Mouse (Mus musculus): ENCODE measurements around the gene Pde6h.
"Not testable (repeated sequence)": the region's sequence is repeated elsewhere in the genome, so short reads cannot be mapped to it uniquely, and the experiment has no call there.

Gene Pde6h

GRCm38 (mm10) chr6:136923532-136923931, at the start of gene Pde6h:
Gene Pde6h (plus strand): TSS chr6:136923832.
- DNase-seq (ENCODE audit: low spot score) = no peak

- DNase-seq (ENCODE audit: low spot score) = no peak
Measured at GRCm38 (mm10) chr6:136874599-136874998, 49.0 kb upstream of the Pde6h start.

GRCm38 (mm10) chr6:136875670-136876069, 48.0 kb upstream of the Pde6h start, which contains the start of gene Mgp:
Gene Mgp (minus strand): TSS chr6:136875823.
- peak; percentile 70 for DNase-seq (ENCODE audit: low spot score)

- DNase-seq (ENCODE audit: low spot score) = no peak
Measured at GRCm38 (mm10) chr6:136881678-136882077, 42.0 kb upstream of the Pde6h start.

GRCm38 (mm10) chr6:136883431-136883915, 40.2 kb upstream of the Pde6h start:
- no peak for DNase-seq (ENCODE audit: low spot score)

- no peak for DNase-seq (ENCODE audit: low spot score)
Measured at GRCm38 (mm10) chr6:136883961-136884360, 39.7 kb upstream of the Pde6h start.

GRCm38 (mm10) chr6:136884766-136885165, 38.9 kb upstream of the Pde6h start:
- not testable (repeated sequence) for DNase-seq (ENCODE audit: low spot score)

GRCm38 (mm10) chr6:136887854-136888253, 35.8 kb upstream of the Pde6h start:
- peak; percentile 69 for DNase-seq (ENCODE audit: low spot score)

GRCm38 (mm10) chr6:136889067-136889466, 34.6 kb upstream of the Pde6h start:
- DNase-seq (ENCODE audit: low spot score) = no peak

GRCm38 (mm10) chr6:136889554-136889953, 34.1 kb upstream of the Pde6h start:
- no peak for DNase-seq (ENCODE audit: low spot score)

- DNase-seq (ENCODE audit: low spot score) = no peak
Measured at GRCm38 (mm10) chr6:136892002-136892401, 31.6 kb upstream of the Pde6h start.

GRCm38 (mm10) chr6:136894532-136895339, 28.9 kb upstream of the Pde6h start:
- DNase-seq (ENCODE audit: low spot score) = no peak

GRCm38 (mm10) chr6:136897789-136898188, 25.8 kb upstream of the Pde6h start:
- DNase-seq (ENCODE audit: low spot score) = no peak

- no peak for DNase-seq (ENCODE audit: low spot score)
Measured at GRCm38 (mm10) chr6:136898222-136898621, 25.4 kb upstream of the Pde6h start.

GRCm38 (mm10) chr6:136898954-136899353, 24.7 kb upstream of the Pde6h start:
- no peak for DNase-seq (ENCODE audit: low spot score)

GRCm38 (mm10) chr6:136900369-136901009, 23.1 kb upstream of the Pde6h start:
- no peak for DNase-seq (ENCODE audit: low spot score)

- no peak for DNase-seq (ENCODE audit: low spot score)
Measured at GRCm38 (mm10) chr6:136901010-136901409, 22.6 kb upstream of the Pde6h start.

- DNase-seq (ENCODE audit: low spot score) = no peak
Measured at GRCm38 (mm10) chr6:136902527-136902926, 21.1 kb upstream of the Pde6h start.

GRCm38 (mm10) chr6:136903885-136904470, 19.7 kb upstream of the Pde6h start:
- no peak for DNase-seq (ENCODE audit: low spot score)

GRCm38 (mm10) chr6:136906283-136906936, 17.2 kb upstream of the Pde6h start:
- DNase-seq (ENCODE audit: low spot score) = no peak

- no peak for DNase-seq (ENCODE audit: low spot score)
Measured at GRCm38 (mm10) chr6:136906937-136907293, 16.7 kb upstream of the Pde6h start.

GRCm38 (mm10) chr6:136910247-136910890, 13.3 kb upstream of the Pde6h start:
- DNase-seq (ENCODE audit: low spot score) = no peak
